Mouse (Mus musculus): ENCODE data around the gene Prkcb. TPM values are rescaled to one million over a fixed set of nuclear protein-coding genes. Genes with fewer than 3 reads are reported as not detected.

Gene Prkcb
- polyA plus RNA-seq, 1 experiment from 2014 or later, result 8.8 TPM

DNA sequence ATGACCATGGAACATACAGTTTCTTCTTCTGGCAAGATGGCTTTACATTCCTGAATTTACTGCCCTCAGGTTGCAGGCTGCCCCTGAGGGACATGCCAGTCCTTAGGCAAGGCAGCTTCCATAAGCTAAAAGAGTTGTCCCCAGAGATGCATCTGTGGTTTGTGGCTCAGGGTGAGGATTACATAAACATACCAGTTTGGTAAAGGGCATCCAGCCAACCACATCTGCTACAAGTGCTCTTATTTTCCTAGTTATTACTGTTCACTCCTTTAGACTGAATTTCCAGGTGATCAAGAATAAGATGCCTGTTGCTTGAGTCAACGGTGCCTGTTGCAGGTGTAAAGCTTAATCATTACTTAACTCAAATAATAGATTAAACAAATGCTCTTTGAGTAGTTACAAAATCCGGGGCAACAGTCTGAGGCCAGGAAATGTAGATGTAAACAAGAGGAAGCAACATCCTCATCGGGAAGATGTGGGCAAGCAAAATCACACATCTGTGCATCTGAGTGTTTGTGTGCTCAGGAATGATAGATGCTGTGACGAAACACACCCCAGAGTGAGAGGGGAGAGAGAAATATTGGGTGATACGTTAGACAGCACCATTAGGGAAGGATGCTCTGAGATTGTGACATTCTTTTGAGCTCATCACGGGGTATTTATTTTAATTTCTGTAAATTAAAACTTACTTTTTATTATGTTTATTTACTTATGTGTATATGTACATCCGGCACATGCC lies 376.9 kb downstream of the Prkcb start:
- Histone ChIP-seq H3K9me3 (ENCODE audit: control insufficient read depth, low read length) (no peaks in the 10 kb centered on the region), H3K4me1 (ENCODE audit: control insufficient read depth, insufficient read depth, low read length) (no peaks in the 10 kb centered on the region), H3K4me2 (ENCODE audit: low read depth, low read length) (no peak overlapping the region), H3K9ac (ENCODE audit: low read depth, low read length) (no peak overlapping the region), H3K27ac (replicated peaks; ENCODE audit: low read depth, low read length) (no peak overlapping the region), H3K27me3 (replicated peaks; ENCODE audit: control insufficient read depth, insufficient read depth, low read length) (no peaks in the 10 kb centered on the region), H3K4me3 (ENCODE audit: low read depth, low read length) (no peak overlapping the region), H3K36me3 (ENCODE audit: control insufficient read depth, insufficient read depth, low read length) (no peaks in the 10 kb centered on the region)
- DNase-seq (ENCODE audit: low spot score) (peak; percentile 13), ATAC-seq (ENCODE audit: low read depth) (no peak)
- WGBS, result 77% methylated on average over 7 of the region's 7 CpGs

- Histone ChIP-seq H3K36me3 (ENCODE audit: control insufficient read depth, insufficient read depth, low read length) (no peaks in the 10 kb centered on the region), H3K4me3 (ENCODE audit: low read depth, low read length) (no peak overlapping the region), H3K9ac (ENCODE audit: low read depth, low read length) (no peak overlapping the region), H3K9me3 (ENCODE audit: control insufficient read depth, low read length) (no peaks in the 10 kb centered on the region), H3K4me2 (ENCODE audit: low read depth, low read length) (no peak overlapping the region), H3K4me1 (ENCODE audit: control insufficient read depth, insufficient read depth, low read length) (no peaks in the 10 kb centered on the region), H3K27ac (replicated peaks; ENCODE audit: low read depth, low read length) (no peak overlapping the region), H3K27me3 (replicated peaks; ENCODE audit: control insufficient read depth, insufficient read depth, low read length) (peaks cover 18% of the 10 kb centered on the region)
- WGBS, result 25% methylated on average over 5 of the region's 5 CpGs
- peak; percentile 19 for DNase-seq (ENCODE audit: low spot score)
- no peak for ATAC-seq (ENCODE audit: low read depth)
These were observed 379.4 kb downstream of the Prkcb start for GRCm38 (mm10) chr7:122667903-122668302.

DNA sequence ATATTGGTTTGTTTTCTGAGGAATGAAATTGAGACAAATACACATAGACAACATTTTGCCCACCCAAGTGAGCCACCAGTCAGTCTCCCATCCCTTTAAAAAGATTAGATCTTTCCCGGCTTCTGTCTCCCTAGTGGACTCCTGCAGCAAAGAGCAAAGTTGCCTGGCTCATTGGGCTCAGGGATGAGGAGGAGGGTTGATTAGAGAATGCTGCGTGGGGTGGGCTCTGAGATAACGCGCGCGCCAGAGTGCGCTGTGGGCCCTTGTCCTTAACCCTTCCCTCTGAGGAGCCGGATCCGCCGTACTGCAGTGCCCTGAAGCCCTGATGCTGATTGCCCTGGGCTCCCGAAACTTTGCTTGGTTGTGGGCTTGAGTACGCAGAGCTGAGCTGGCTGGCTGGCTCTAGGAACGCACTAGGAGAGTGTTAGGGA lies 381.9 kb downstream of the Prkcb start, which contains the start of gene Cacng3:
TSS of gene Cacng3 (plus strand) at position 51 of the 431 bp plus-strand sequence.
- Histone ChIP-seq H3K36me3 (ENCODE audit: control insufficient read depth, insufficient read depth, low read length) (no peaks in the 10 kb centered on the region), H3K4me2 (ENCODE audit: low read depth, low read length) (peak within 1 kb of the TSS; percentile 38), H3K4me3 (ENCODE audit: low read depth, low read length) (no peak within 1 kb of the TSS), H3K4me1 (ENCODE audit: control insufficient read depth, insufficient read depth, low read length) (no peaks in the 10 kb centered on the region), H3K9ac (ENCODE audit: low read depth, low read length) (no peak within 1 kb of the TSS), H3K27ac (replicated peaks; ENCODE audit: low read depth, low read length) (no peak within 1 kb of the TSS), H3K9me3 (ENCODE audit: control insufficient read depth, low read length) (no peaks in the 10 kb centered on the region), H3K27me3 (replicated peaks; ENCODE audit: control insufficient read depth, insufficient read depth, low read length) (peaks cover 19% of the 10 kb centered on the region)
- no peak for DNase-seq (ENCODE audit: low spot score)
- 10% methylated on average over 13 of the region's 13 CpGs for WGBS
- no peak for ATAC-seq (ENCODE audit: low read depth)

DNA sequence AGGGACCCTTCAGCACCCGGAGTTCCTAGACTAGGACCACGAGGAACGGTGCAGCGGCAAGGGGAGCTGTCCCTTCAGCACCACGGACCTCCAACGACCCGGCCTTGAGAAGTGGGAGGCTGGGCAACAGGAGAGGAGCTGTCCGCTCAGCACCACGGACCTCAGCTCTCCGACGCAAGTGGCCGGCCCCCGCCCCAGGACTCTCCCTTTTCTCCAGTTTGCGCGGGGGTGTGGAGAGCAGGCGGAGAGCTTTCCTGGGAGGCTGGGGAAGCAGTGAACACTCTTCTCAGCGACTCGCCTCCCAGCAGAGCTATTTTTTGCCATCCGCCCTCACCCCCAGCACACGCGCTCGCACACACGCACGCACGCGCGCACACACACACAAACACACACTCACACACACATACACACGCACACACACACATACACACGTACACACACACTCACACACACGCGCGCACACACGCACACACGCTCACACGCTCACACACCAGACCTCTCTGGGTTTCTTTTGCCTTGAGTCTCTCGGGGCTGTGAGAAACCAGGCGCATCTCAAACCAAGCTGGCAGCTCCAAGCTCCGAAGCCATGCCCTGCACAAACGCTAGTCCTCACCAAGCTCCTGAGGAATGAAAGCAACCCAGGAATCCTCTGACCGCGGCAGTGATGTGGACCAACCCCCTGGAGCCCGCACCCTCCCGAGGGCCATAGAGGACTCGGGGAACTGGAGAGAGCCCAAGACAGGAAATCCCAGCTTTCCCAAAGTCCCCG lies 382.5 kb downstream of the Prkcb start:
- no peaks in the 10 kb centered on the region for H3K36me3 ChIP-seq (ENCODE audit: control insufficient read depth, insufficient read depth, low read length)
- ATAC-seq (ENCODE audit: low read depth), result peak; percentile 95
- H3K9me3 ChIP-seq (ENCODE audit: control insufficient read depth, low read length), result no peaks in the 10 kb centered on the region
- no peak overlapping the region for H3K9ac ChIP-seq (ENCODE audit: low read depth, low read length)
- DNase-seq (ENCODE audit: low spot score), result peak; percentile 96
- H3K4me3 ChIP-seq (ENCODE audit: low read depth, low read length), result no peak overlapping the region
- peak overlapping the region; percentile 38 for H3K4me2 ChIP-seq (ENCODE audit: low read depth, low read length)
- WGBS, result 4% methylated on average over 29 of the region's 45 CpGs
- no peak overlapping the region for H3K27ac ChIP-seq (replicated peaks; ENCODE audit: low read depth, low read length)
- peaks cover 19% of the 10 kb centered on the region for H3K27me3 ChIP-seq (replicated peaks; ENCODE audit: control insufficient read depth, insufficient read depth, low read length)
- H3K4me1 ChIP-seq (ENCODE audit: control insufficient read depth, insufficient read depth, low read length), result no peaks in the 10 kb centered on the region

- Histone ChIP-seq H3K27ac (replicated peaks; ENCODE audit: low read depth, low read length) (no peak overlapping the region), H3K27me3 (replicated peaks; ENCODE audit: control insufficient read depth, insufficient read depth, low read length) (peaks cover 19% of the 10 kb centered on the region), H3K4me3 (ENCODE audit: low read depth, low read length) (no peak overlapping the region), H3K4me1 (ENCODE audit: control insufficient read depth, insufficient read depth, low read length) (no peaks in the 10 kb centered on the region), H3K36me3 (ENCODE audit: control insufficient read depth, insufficient read depth, low read length) (no peaks in the 10 kb centered on the region), H3K9ac (ENCODE audit: low read depth, low read length) (no peak overlapping the region), H3K9me3 (ENCODE audit: control insufficient read depth, low read length) (no peaks in the 10 kb centered on the region), H3K4me2 (ENCODE audit: low read depth, low read length) (no peak overlapping the region)
- no peak for DNase-seq (ENCODE audit: low spot score)
- ATAC-seq (ENCODE audit: low read depth), result no peak
- 52% methylated on average over 5 of the region's 5 CpGs for WGBS
These were observed 384.4 kb downstream of the Prkcb start for GRCm38 (mm10) chr7:122672981-122673380.

GRCm38 (mm10) chr7:122675207-122675606 lies 386.7 kb downstream of the Prkcb start:
- no peaks in the 10 kb centered on the region for H3K9me3 ChIP-seq (ENCODE audit: control insufficient read depth, low read length)
- H3K9ac ChIP-seq (ENCODE audit: low read depth, low read length), result no peak overlapping the region
- no peaks in the 10 kb centered on the region for H3K4me1 ChIP-seq (ENCODE audit: control insufficient read depth, insufficient read depth, low read length)
- no peaks in the 10 kb centered on the region for H3K36me3 ChIP-seq (ENCODE audit: control insufficient read depth, insufficient read depth, low read length)
- H3K4me2 ChIP-seq (ENCODE audit: low read depth, low read length), result no peak overlapping the region
- no peak overlapping the region for H3K4me3 ChIP-seq (ENCODE audit: low read depth, low read length)
- H3K27me3 ChIP-seq (replicated peaks; ENCODE audit: control insufficient read depth, insufficient read depth, low read length), result peaks cover 19% of the 10 kb centered on the region
- no peak for ATAC-seq (ENCODE audit: low read depth)
- DNase-seq (ENCODE audit: low spot score), result no peak
- WGBS, result 86% methylated on average over 7 of the region's 7 CpGs
- no peak overlapping the region for H3K27ac ChIP-seq (replicated peaks; ENCODE audit: low read depth, low read length)

Other genes starting within 250 kb of the Prkcb start
- 90.2 and 91.6 TPM in 2 replicates for gene Ubfd1, start 221.6 kb upstream of the Prkcb start, polyA plus RNA-seq (2014; fragmentation: Nextera tagmentation; extraction: Ambion mirVana)
- 17.3 and 19.0 TPM in 2 replicates for gene Ears2, start 221.5 kb upstream of the Prkcb start, polyA plus RNA-seq (2014; fragmentation: Nextera tagmentation; extraction: Ambion mirVana)
- 559 and 632 TPM in 2 replicates for gene Ndufab1, start 186.9 kb upstream of the Prkcb start, polyA plus RNA-seq (2014; fragmentation: Nextera tagmentation; extraction: Ambion mirVana)
- gene Palb2, start 155.8 kb upstream of the Prkcb start, polyA plus RNA-seq (2014; fragmentation: Nextera tagmentation; extraction: Ambion mirVana), result 9.9 and 12.5 TPM in 2 replicates
- 104 and 115 TPM in 2 replicates for gene Dctn5, start 155.7 kb upstream of the Prkcb start, polyA plus RNA-seq (2014; fragmentation: Nextera tagmentation; extraction: Ambion mirVana)
- 69.1 and 87.1 TPM in 2 replicates for gene Plk1, start 129.3 kb upstream of the Prkcb start, polyA plus RNA-seq (2014; fragmentation: Nextera tagmentation; extraction: Ambion mirVana)
- 0.07 TPM in 1 of 2 replicates, not detected in the other for gene Ern2, start 102.5 kb upstream of the Prkcb start, polyA plus RNA-seq (2014; fragmentation: Nextera tagmentation; extraction: Ambion mirVana)
- gene Chp2, start 69.3 kb upstream of the Prkcb start, polyA plus RNA-seq (2014; fragmentation: Nextera tagmentation; extraction: Ambion mirVana), result 0.28 and 1.2 TPM in 2 replicates